Mouse (Mus musculus) cerebellum, adult 2 months (tissue): ENCODE data around the gene Pax4.

ENCODE experiments used
- CTCF ChIP-seq: fragments of 200-500 bp; IDR thresholded peaks from 2 replicates; pipeline ENCODE4 v1.5.1; 2011; ENCODE audit warnings: low read depth, mild to moderate bottlenecking, control low read depth, low read length, moderate library complexity, borderline replicate concordance; ENCODE audit not compliant: insufficient read depth
- POLR2A ChIP-seq: fragments of 200-500 bp; IDR thresholded peaks from 2 replicates; pipeline ENCODE4 v1.6.1; 2011; ENCODE audit warnings: low read length, control low read depth, borderline replicate concordance; ENCODE audit not compliant: insufficient read depth

DNA sequence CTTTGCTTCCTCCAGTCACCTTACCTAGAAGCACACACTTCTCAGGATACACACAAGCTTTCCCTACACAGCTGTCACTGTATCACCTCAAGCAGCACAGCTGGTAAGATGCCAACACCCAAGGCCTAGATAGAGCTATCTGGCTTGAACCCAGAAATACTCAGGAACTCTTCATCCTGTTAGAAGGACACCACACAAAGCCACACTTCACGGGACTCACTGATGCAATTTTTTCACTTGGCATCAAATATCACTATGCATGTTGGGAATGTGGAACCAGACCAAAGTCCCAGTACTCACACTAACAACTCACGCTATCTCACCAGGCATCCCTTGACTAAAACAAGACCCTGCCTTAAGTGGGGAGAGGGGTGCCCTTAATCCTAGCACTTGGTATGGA lies 29.5 kb downstream of the Pax4 start:
- TF ChIP-seq CTCF (no peak), POLR2A (no peak)
